Mouse (Mus musculus): ENCODE results near the gene Serpina3j. TPM values are rescaled to one million over a fixed set of nuclear protein-coding genes. Genes with fewer than 3 reads are reported as not detected.
"Not testable (repeated sequence)": the region's sequence is repeated elsewhere in the genome, so short reads cannot be mapped to it uniquely, and the experiment has no call there.

The Serpina3j gene
- polyA plus RNA-seq, 1 experiment from 2014 or later, result not detected

GRCm38 (mm10) chr12:104305991-104306390 is 8.4 kb upstream of the Serpina3j start:
- Histone ChIP-seq H3K9me3 (ENCODE audit: control insufficient read depth, low read length) (no peaks in the 10 kb centered on the region), H3K9ac (ENCODE audit: low read depth, low read length) (no peak overlapping the region), H3K4me2 (no peak overlapping the region), H3K27ac (ENCODE audit: low read depth, low read length) (no peak overlapping the region), H3K4me3 (ENCODE audit: low read depth, low read length) (no peak overlapping the region), H3K27me3 (replicated peaks; ENCODE audit: control insufficient read depth, insufficient read depth, low read length) (no peaks in the 10 kb centered on the region), H3K36me3 (ENCODE audit: control insufficient read depth, insufficient read depth, low read length) (no peaks in the 10 kb centered on the region), H3K4me1 (replicated peaks; ENCODE audit: control insufficient read depth, insufficient read depth, low read length) (no peaks in the 10 kb centered on the region)
- 75% methylated on average over 4 of the region's 4 CpGs for WGBS
- DNase-seq (ENCODE audit: low spot score), result no peak
- no peak for ATAC-seq (replicated peaks; ENCODE audit: low FRiP score)

- Histone ChIP-seq H3K27ac (ENCODE audit: low read depth, low read length) (no peak overlapping the region), H3K4me1 (replicated peaks; ENCODE audit: control insufficient read depth, insufficient read depth, low read length) (no peaks in the 10 kb centered on the region), H3K36me3 (ENCODE audit: control insufficient read depth, insufficient read depth, low read length) (no peaks in the 10 kb centered on the region), H3K9ac (ENCODE audit: low read depth, low read length) (no peak overlapping the region), H3K9me3 (ENCODE audit: control insufficient read depth, low read length) (no peaks in the 10 kb centered on the region), H3K27me3 (replicated peaks; ENCODE audit: control insufficient read depth, insufficient read depth, low read length) (no peaks in the 10 kb centered on the region), H3K4me2 (no peak overlapping the region), H3K4me3 (ENCODE audit: low read depth, low read length) (no peak overlapping the region)
- no peak for DNase-seq (ENCODE audit: low spot score)
- ATAC-seq (replicated peaks; ENCODE audit: low FRiP score), result no peak
- WGBS, result 57% methylated on average over 1 of the region's 1 CpGs
These were observed 8.1 kb downstream of the Serpina3j start for GRCm38 (mm10) chr12:104322454-104322853.

DNA sequence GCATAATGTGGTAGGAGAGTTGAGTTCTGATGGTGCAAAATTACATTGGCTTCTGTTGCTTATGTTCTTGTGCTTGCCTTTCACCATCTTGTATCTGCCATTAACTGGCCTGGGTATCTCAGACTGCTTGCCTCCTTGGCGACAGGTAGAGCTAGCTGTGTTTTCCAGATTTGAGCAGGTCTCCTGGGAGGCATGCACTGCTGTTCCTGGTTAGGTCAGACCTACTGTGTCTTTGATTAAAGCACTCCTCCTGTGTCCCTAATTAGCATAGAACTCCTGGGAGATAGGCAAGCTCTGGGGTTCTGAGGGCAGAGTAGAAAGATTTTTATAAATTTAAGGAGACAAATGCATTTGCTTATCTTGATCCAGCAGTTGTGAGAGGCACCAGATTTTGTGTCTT is 17.3 kb downstream of the Serpina3j start:
- ATAC-seq (replicated peaks; ENCODE audit: low FRiP score) (no peak), DNase-seq (ENCODE audit: low spot score) (no peak)
- H3K36me3 ChIP-seq (ENCODE audit: control insufficient read depth, insufficient read depth, low read length), result no peaks in the 10 kb centered on the region
- no peak overlapping the region for H3K4me3 ChIP-seq (ENCODE audit: low read depth, low read length)
- H3K9me3 ChIP-seq (ENCODE audit: control insufficient read depth, low read length), result no peaks in the 10 kb centered on the region
- no peak overlapping the region for H3K4me2 ChIP-seq
- 65% methylated on average over 1 of the region's 1 CpGs for WGBS
- no peaks in the 10 kb centered on the region for H3K4me1 ChIP-seq (replicated peaks; ENCODE audit: control insufficient read depth, insufficient read depth, low read length)
- no peaks in the 10 kb centered on the region for H3K27me3 ChIP-seq (replicated peaks; ENCODE audit: control insufficient read depth, insufficient read depth, low read length)
- no peak overlapping the region for H3K27ac ChIP-seq (ENCODE audit: low read depth, low read length)
- no peak overlapping the region for H3K9ac ChIP-seq (ENCODE audit: low read depth, low read length)

DNA sequence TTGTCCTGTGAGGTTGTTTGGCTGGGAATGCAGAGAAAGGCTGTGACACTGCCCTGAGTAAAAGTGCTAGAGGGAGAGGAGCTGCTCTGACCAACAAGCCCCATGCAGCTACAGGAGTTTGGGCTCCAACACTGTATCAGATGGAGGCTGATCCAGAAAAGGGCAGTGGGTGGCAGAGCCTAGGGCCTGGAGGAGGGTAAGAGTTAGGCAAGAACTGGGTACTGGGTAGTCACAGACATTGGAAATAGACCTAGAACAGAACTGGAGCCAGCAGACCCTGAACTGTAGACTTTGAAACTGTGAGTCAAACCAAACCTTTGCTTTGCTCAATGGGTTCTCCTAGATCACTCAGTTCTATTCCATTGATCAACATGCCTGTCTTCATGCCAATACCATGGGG is 22.5 kb downstream of the Serpina3j start:
- DNase-seq (ENCODE audit: low spot score), result peak; percentile 7
- not testable (repeated sequence) for H3K4me3 ChIP-seq (ENCODE audit: low read depth, low read length); H3K4me2 ChIP-seq; H3K36me3 ChIP-seq (ENCODE audit: control insufficient read depth, insufficient read depth, low read length); H3K4me1 ChIP-seq (replicated peaks; ENCODE audit: control insufficient read depth, insufficient read depth, low read length); H3K9ac ChIP-seq (ENCODE audit: low read depth, low read length); H3K27ac ChIP-seq (ENCODE audit: low read depth, low read length); H3K9me3 ChIP-seq (ENCODE audit: control insufficient read depth, low read length); H3K27me3 ChIP-seq (replicated peaks; ENCODE audit: control insufficient read depth, insufficient read depth, low read length); ATAC-seq (replicated peaks; ENCODE audit: low FRiP score)

DNA sequence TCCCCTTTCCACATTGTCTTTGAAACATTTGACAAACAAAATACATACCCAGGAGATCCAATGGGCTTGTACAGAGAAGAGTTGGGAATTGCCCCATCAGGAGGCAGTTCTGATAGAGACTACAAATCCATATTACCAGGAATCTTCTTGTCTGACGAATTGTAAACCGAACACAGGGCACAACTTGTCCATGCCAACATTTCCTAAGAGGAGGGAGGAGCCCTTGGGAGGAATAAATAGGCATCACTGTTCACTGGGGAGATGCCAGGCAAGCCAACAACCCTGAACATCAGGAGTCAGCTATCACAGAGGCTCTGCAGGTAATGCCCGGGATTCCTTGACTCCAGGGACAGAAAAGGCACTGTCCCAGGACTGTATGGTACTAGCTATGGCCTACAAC is 23.9 kb downstream of the Serpina3j start, which contains the start of the genes Serpina3k and Serpina3m:
Gene Serpina3k, plus strand, starts transcription at position 261 of the 400 bp plus-strand sequence.
Gene Serpina3m, plus strand, starts transcription at position 261 of the 400 bp plus-strand sequence.
- H3K27me3 ChIP-seq (replicated peaks; ENCODE audit: control insufficient read depth, insufficient read depth, low read length); H3K9ac ChIP-seq (ENCODE audit: low read depth, low read length); H3K36me3 ChIP-seq (ENCODE audit: control insufficient read depth, insufficient read depth, low read length); ATAC-seq (replicated peaks; ENCODE audit: low FRiP score); H3K4me3 ChIP-seq (ENCODE audit: low read depth, low read length); H3K27ac ChIP-seq (ENCODE audit: low read depth, low read length); H3K4me2 ChIP-seq; H3K9me3 ChIP-seq (ENCODE audit: control insufficient read depth, low read length); H3K4me1 ChIP-seq (replicated peaks; ENCODE audit: control insufficient read depth, insufficient read depth, low read length): not testable (repeated sequence)
- peak; percentile 9 for DNase-seq (ENCODE audit: low spot score)
- WGBS, result 69% methylated on average over 3 of the region's 3 CpGs

GRCm38 (mm10) chr12:104338705-104339104 is 24.4 kb downstream of the Serpina3j start:
- Histone ChIP-seq H3K4me2 (no peak overlapping the region), H3K36me3 (ENCODE audit: control insufficient read depth, insufficient read depth, low read length) (no peaks in the 10 kb centered on the region), H3K4me3 (ENCODE audit: low read depth, low read length) (no peak overlapping the region), H3K27me3 (replicated peaks; ENCODE audit: control insufficient read depth, insufficient read depth, low read length) (no peaks in the 10 kb centered on the region), H3K27ac (ENCODE audit: low read depth, low read length) (no peak overlapping the region), H3K9me3 (ENCODE audit: control insufficient read depth, low read length) (no peaks in the 10 kb centered on the region), H3K4me1 (replicated peaks; ENCODE audit: control insufficient read depth, insufficient read depth, low read length) (no peaks in the 10 kb centered on the region), H3K9ac (ENCODE audit: low read depth, low read length) (no peak overlapping the region)
- WGBS, result 81% methylated on average over 3 of the region's 3 CpGs
- ATAC-seq (replicated peaks; ENCODE audit: low FRiP score) (no peak), DNase-seq (ENCODE audit: low spot score) (peak; percentile 9)

GRCm38 (mm10) chr12:104342489-104342888 is 28.1 kb downstream of the Serpina3j start:
- H3K9ac ChIP-seq (ENCODE audit: low read depth, low read length); H3K9me3 ChIP-seq (ENCODE audit: control insufficient read depth, low read length); ATAC-seq (replicated peaks; ENCODE audit: low FRiP score); H3K4me1 ChIP-seq (replicated peaks; ENCODE audit: control insufficient read depth, insufficient read depth, low read length); H3K4me3 ChIP-seq (ENCODE audit: low read depth, low read length); H3K27ac ChIP-seq (ENCODE audit: low read depth, low read length); H3K36me3 ChIP-seq (ENCODE audit: control insufficient read depth, insufficient read depth, low read length); H3K4me2 ChIP-seq; H3K27me3 ChIP-seq (replicated peaks; ENCODE audit: control insufficient read depth, insufficient read depth, low read length): not testable (repeated sequence)
- peak; percentile 6 for DNase-seq (ENCODE audit: low spot score)

DNA sequence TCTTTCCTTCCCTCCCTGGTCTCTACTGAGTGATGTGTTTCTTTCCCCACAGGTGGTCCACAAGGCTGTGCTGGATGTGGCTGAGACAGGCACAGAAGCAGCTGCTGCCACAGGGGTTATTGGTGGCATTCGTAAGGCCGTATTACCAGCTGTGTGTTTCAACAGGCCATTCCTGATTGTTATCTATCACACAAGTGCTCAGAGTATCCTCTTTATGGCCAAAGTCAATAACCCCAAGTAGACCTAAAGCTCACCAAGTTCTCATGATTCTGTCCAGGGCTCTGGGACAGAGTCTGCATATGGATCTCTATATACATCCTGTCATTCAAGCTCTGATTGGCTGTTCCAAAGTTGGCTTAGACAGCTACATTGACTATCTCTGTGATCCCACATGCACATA is 30.8 kb downstream of the Serpina3j start:
- no peak overlapping the region for H3K27ac ChIP-seq (ENCODE audit: low read depth, low read length)
- no peak overlapping the region for H3K9ac ChIP-seq (ENCODE audit: low read depth, low read length)
- no peak for ATAC-seq (replicated peaks; ENCODE audit: low FRiP score)
- H3K4me2 ChIP-seq, result no peak overlapping the region
- H3K4me1 ChIP-seq (replicated peaks; ENCODE audit: control insufficient read depth, insufficient read depth, low read length), result no peaks in the 10 kb centered on the region
- H3K9me3 ChIP-seq (ENCODE audit: control insufficient read depth, low read length), result no peaks in the 10 kb centered on the region
- no peaks in the 10 kb centered on the region for H3K27me3 ChIP-seq (replicated peaks; ENCODE audit: control insufficient read depth, insufficient read depth, low read length)
- H3K4me3 ChIP-seq (ENCODE audit: low read depth, low read length), result no peak overlapping the region
- 86% methylated on average over 2 of the region's 2 CpGs for WGBS
- no peak for DNase-seq (ENCODE audit: low spot score)
- H3K36me3 ChIP-seq (ENCODE audit: control insufficient read depth, insufficient read depth, low read length), result no peaks in the 10 kb centered on the region

DNA sequence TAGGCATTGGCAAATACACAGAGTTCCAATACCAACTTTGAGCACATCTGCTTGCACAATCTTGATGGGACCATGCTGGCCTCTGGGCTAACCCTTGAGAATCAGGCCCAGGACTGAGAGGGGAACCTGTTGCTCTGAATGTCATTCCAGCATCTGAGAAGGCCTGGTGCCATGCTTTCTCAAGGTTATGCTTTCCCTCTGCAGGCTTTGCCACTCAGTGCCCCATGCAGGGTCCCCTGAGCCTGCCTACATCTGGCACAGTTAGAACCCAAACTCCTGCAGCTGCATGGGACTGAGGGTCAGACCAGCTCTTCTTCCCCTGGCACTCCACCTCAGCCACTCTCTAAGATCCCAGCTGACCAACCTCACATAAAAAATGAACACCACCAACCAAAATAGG is 31.4 kb downstream of the Serpina3j start:
- Histone ChIP-seq H3K9me3 (ENCODE audit: control insufficient read depth, low read length) (no peaks in the 10 kb centered on the region), H3K4me1 (replicated peaks; ENCODE audit: control insufficient read depth, insufficient read depth, low read length) (no peaks in the 10 kb centered on the region), H3K27ac (ENCODE audit: low read depth, low read length) (no peak overlapping the region), H3K9ac (ENCODE audit: low read depth, low read length) (no peak overlapping the region), H3K4me3 (ENCODE audit: low read depth, low read length) (no peak overlapping the region), H3K27me3 (replicated peaks; ENCODE audit: control insufficient read depth, insufficient read depth, low read length) (no peaks in the 10 kb centered on the region), H3K36me3 (ENCODE audit: control insufficient read depth, insufficient read depth, low read length) (no peaks in the 10 kb centered on the region), H3K4me2 (no peak overlapping the region)
- no peak for ATAC-seq (replicated peaks; ENCODE audit: low FRiP score)
- DNase-seq (ENCODE audit: low spot score), result no peak
